Mouse (Mus musculus): Measurements from ENCODE around the gene Slc44a3. TPM values are rescaled to one million over a fixed set of nuclear protein-coding genes. Genes with fewer than 3 reads are reported as not detected.

Gene Slc44a3
- polyA plus RNA-seq (2012; rRNA removed) (3.0 and 4.8 TPM in 2 replicates), polyA plus RNA-seq (2014; fragmentation: Nextera tagmentation; extraction: Ambion mirVana) (10.7 and 11.3 TPM in 2 replicates)

GRCm38 (mm10) chr3:121532176-121532575 is at the start of gene Slc44a3:
Gene Slc44a3, minus strand, starts transcription at chr3:121532404.
- H3K4me2 ChIP-seq (ENCODE audit: low read depth): peak within 1 kb of the TSS; percentile 28; the same call in 1 of the 2 replicates
- H3K36me3 ChIP-seq (replicated peaks; ENCODE audit: control insufficient read depth, insufficient read depth, low read depth): no peaks in the 10 kb centered on the region
- H3K4me3 ChIP-seq (ENCODE audit: insufficient read depth in 1 of 2, low read depth in 2 of 2, low read length in 2 of 2): peak within 1 kb of the TSS; percentile 32 to 39
- no peaks in the 10 kb centered on the region for H3K4me1 ChIP-seq (replicated peaks; ENCODE audit: control insufficient read depth in 2 of 2, insufficient read depth in 2 of 2, low read length in 1 of 2)
- peak; percentile 50 for TF ChIP-seq CTCF (IDR thresholded peaks at IDR 0.05; ENCODE audit: low read depth)
- TF ChIP-seq EP300 (IDR thresholded peaks at IDR 0.05; ENCODE audit: low read depth): no peak
- ATAC-seq (ENCODE audit: insufficient read depth) (peak; percentile 57), DNase-seq (ENCODE audit: low read depth in 3 of 3, low spot score in 3 of 3) (peak in 1 of 3 experiments; percentile 24)
- no peak within 1 kb of the TSS for H3K9ac ChIP-seq (replicated peaks)
- WGBS (ENCODE audit: insufficient replicate concordance): 7% methylated on average over 24 of the region's 24 CpGs
- no peak within 1 kb of the TSS for H3K27ac ChIP-seq
- no peaks in the 10 kb centered on the region for H3K9me3 ChIP-seq (ENCODE audit: control insufficient read depth, low read length)
- H3K27me3 ChIP-seq (ENCODE audit: control insufficient read depth, insufficient read depth, low read length): no peaks in the 10 kb centered on the region; the same call in 1 of the 2 replicates

- DNase-seq (ENCODE audit: low read depth in 3 of 3, low spot score in 3 of 3): no peak
- 54% methylated on average over 6 of the region's 6 CpGs for WGBS (ENCODE audit: insufficient replicate concordance)
- H3K36me3 ChIP-seq (replicated peaks; ENCODE audit: control insufficient read depth, insufficient read depth, low read depth): no peaks in the 10 kb centered on the region
- no peak overlapping the region for H3K27ac ChIP-seq
- H3K27me3 ChIP-seq (ENCODE audit: control insufficient read depth, insufficient read depth, low read length): no peaks in the 10 kb centered on the region
- H3K9me3 ChIP-seq (ENCODE audit: control insufficient read depth, low read length): no peaks in the 10 kb centered on the region
- no peak for TF ChIP-seq CTCF (IDR thresholded peaks at IDR 0.05; ENCODE audit: low read depth)
- no peak for TF ChIP-seq EP300 (IDR thresholded peaks at IDR 0.05; ENCODE audit: low read depth)
- no peak overlapping the region for H3K4me2 ChIP-seq (ENCODE audit: low read depth)
- H3K4me3 ChIP-seq (ENCODE audit: insufficient read depth in 1 of 2, low read depth in 2 of 2, low read length in 2 of 2): no peak overlapping the region
- H3K9ac ChIP-seq (replicated peaks): no peak overlapping the region
- H3K4me1 ChIP-seq (replicated peaks; ENCODE audit: control insufficient read depth in 2 of 2, insufficient read depth in 2 of 2, low read length in 1 of 2): peaks cover 0 to 9% of the 10 kb centered on the region in 2 experiments; a peak in 1 of 4 replicates
- no peak for ATAC-seq (ENCODE audit: insufficient read depth)
Observed at GRCm38 (mm10) chr3:121579880-121580549, 47.8 kb upstream of the Slc44a3 start.

GRCm38 (mm10) chr3:121579402-121579801 is 47.2 kb upstream of the Slc44a3 start:
- no peaks in the 10 kb centered on the region for H3K27me3 ChIP-seq (ENCODE audit: control insufficient read depth, insufficient read depth, low read length)
- H3K4me3 ChIP-seq (ENCODE audit: insufficient read depth in 1 of 2, low read depth in 2 of 2, low read length in 2 of 2): no peak overlapping the region
- no peak overlapping the region for H3K4me2 ChIP-seq (ENCODE audit: low read depth)
- no peak overlapping the region for H3K27ac ChIP-seq
- TF ChIP-seq CTCF (IDR thresholded peaks at IDR 0.05; ENCODE audit: low read depth) (no peak), EP300 (IDR thresholded peaks at IDR 0.05; ENCODE audit: low read depth) (no peak)
- no peaks in the 10 kb centered on the region for H3K36me3 ChIP-seq (replicated peaks; ENCODE audit: control insufficient read depth, insufficient read depth, low read depth)
- peaks cover 0 to 9% of the 10 kb centered on the region in 2 experiments; a peak in 1 of 4 replicates for H3K4me1 ChIP-seq (replicated peaks; ENCODE audit: control insufficient read depth in 2 of 2, insufficient read depth in 2 of 2, low read length in 1 of 2)
- no peaks in the 10 kb centered on the region for H3K9me3 ChIP-seq (ENCODE audit: control insufficient read depth, low read length)
- WGBS (ENCODE audit: insufficient replicate concordance): 9% methylated on average over 5 of the region's 5 CpGs
- no peak for DNase-seq (ENCODE audit: low read depth in 3 of 3, low spot score in 3 of 3)
- no peak overlapping the region for H3K9ac ChIP-seq (replicated peaks)
- ATAC-seq (ENCODE audit: insufficient read depth): no peak

- Histone ChIP-seq H3K4me3 (ENCODE audit: insufficient read depth in 1 of 2, low read depth in 2 of 2, low read length in 2 of 2) (no peak overlapping the region), H3K27me3 (ENCODE audit: control insufficient read depth, insufficient read depth, low read length) (no peaks in the 10 kb centered on the region), H3K9ac (replicated peaks) (no peak overlapping the region), H3K36me3 (replicated peaks; ENCODE audit: control insufficient read depth, insufficient read depth, low read depth) (no peaks in the 10 kb centered on the region), H3K4me1 (replicated peaks; ENCODE audit: control insufficient read depth in 2 of 2, insufficient read depth in 2 of 2, low read length in 1 of 2) (peaks cover 0 to 9% of the 10 kb centered on the region in 2 experiments; a peak in 1 of 4 replicates), H3K27ac (no peak overlapping the region), H3K4me2 (ENCODE audit: low read depth) (no peak overlapping the region), H3K9me3 (ENCODE audit: control insufficient read depth, low read length) (no peaks in the 10 kb centered on the region)
- TF ChIP-seq EP300 (IDR thresholded peaks at IDR 0.05; ENCODE audit: low read depth) (no peak), CTCF (IDR thresholded peaks at IDR 0.05; ENCODE audit: low read depth) (no peak)
- ATAC-seq (ENCODE audit: insufficient read depth) (no peak), DNase-seq (ENCODE audit: low read depth in 3 of 3, low spot score in 3 of 3) (no peak)
- 68% methylated on average over 3 of the region's 5 CpGs for WGBS (ENCODE audit: insufficient replicate concordance)
Observed at GRCm38 (mm10) chr3:121578706-121579105, 46.5 kb upstream of the Slc44a3 start.

- Histone ChIP-seq H3K4me3 (ENCODE audit: insufficient read depth in 1 of 2, low read depth in 2 of 2, low read length in 2 of 2) (no peak overlapping the region), H3K4me1 (replicated peaks; ENCODE audit: control insufficient read depth in 2 of 2, insufficient read depth in 2 of 2, low read length in 1 of 2) (peaks cover 0 to 9% of the 10 kb centered on the region in 2 experiments; a peak in 1 of 4 replicates), H3K27ac (no peak overlapping the region), H3K4me2 (ENCODE audit: low read depth) (no peak overlapping the region), H3K9ac (replicated peaks) (no peak overlapping the region), H3K9me3 (ENCODE audit: control insufficient read depth, low read length) (no peaks in the 10 kb centered on the region), H3K36me3 (replicated peaks; ENCODE audit: control insufficient read depth, insufficient read depth, low read depth) (no peaks in the 10 kb centered on the region), H3K27me3 (ENCODE audit: control insufficient read depth, insufficient read depth, low read length) (no peaks in the 10 kb centered on the region)
- WGBS (ENCODE audit: insufficient replicate concordance): 59% methylated on average over 5 of the region's 5 CpGs
- ATAC-seq (ENCODE audit: insufficient read depth): no peak
- DNase-seq (ENCODE audit: low read depth in 3 of 3, low spot score in 3 of 3): no peak
- TF ChIP-seq EP300 (IDR thresholded peaks at IDR 0.05; ENCODE audit: low read depth) (no peak), CTCF (IDR thresholded peaks at IDR 0.05; ENCODE audit: low read depth) (no peak)
Observed at GRCm38 (mm10) chr3:121577641-121578040, 45.4 kb upstream of the Slc44a3 start.
